Mouse (Mus musculus) G1E (cell line): Measurements from ENCODE around the gene Bola2.

Experiments
- CTCF ChIP-seq: IDR thresholded peaks from 2 replicates; pipeline ENCODE4 v1.5.1; 2012; ENCODE audit warnings: low read depth, low read length, inconsistent platforms, mixed read lengths
- GATA1 ChIP-seq: IDR thresholded peaks from 2 replicates; pipeline ENCODE4 v1.6.1; 2012; ENCODE audit warnings: borderline replicate concordance, low read length, inconsistent platforms, mixed read lengths
- TAL1 ChIP-seq: conservative IDR thresholded peaks from 2 replicates; pipeline ENCODE4 v1.6.1; 2012; ENCODE audit warnings: low read depth, low read length, inconsistent platforms, mixed read lengths

- TF ChIP-seq CTCF: no peak
- TF ChIP-seq TAL1: no peak
- TF ChIP-seq GATA1: no peak
These were observed 23.7 kb downstream of the Bola2 start for GRCm38 (mm10) chr7:126718787-126719337.
